Mouse (Mus musculus) adrenal gland, postnatal 10 days (tissue): ENCODE results near the gene Chst15. TPM values are rescaled to one million over a fixed set of nuclear protein-coding genes. Genes with fewer than 3 reads are reported as not detected.

ENCODE experiments used
- DNase-seq: peaks from one replicate; pipeline ENCODE4 v3.0.0; 2021; ENCODE audit warnings: mixed read lengths
- total RNA-seq, 2 experiments: library from RNA; stranded (reverse); gene quantifications; 2 replicates each; pipeline ENCODE4 v1.2.3; 2021

Gene Chst15
- total RNA-seq, 2 experiments from 2014 or later = 39.3 to 40.3 TPM

- no peak for DNase-seq
These were observed 93.4 kb downstream of the Chst15 start for GRCm38 (mm10) chr7:132223452-132224141.

GRCm38 (mm10) chr7:132214031-132214430 lies 103.0 kb downstream of the Chst15 start:
- DNase-seq = no peak

- DNase-seq = peak; percentile 84
These were observed 103.6 kb downstream of the Chst15 start for GRCm38 (mm10) chr7:132213460-132213859.

- DNase-seq = no peak
These were observed 104.9 kb downstream of the Chst15 start for GRCm38 (mm10) chr7:132211920-132212701.

- no peak for DNase-seq
These were observed 106.4 kb downstream of the Chst15 start for GRCm38 (mm10) chr7:132210616-132211015.

GRCm38 (mm10) chr7:132208946-132209651 lies 107.9 kb downstream of the Chst15 start:
- no peak for DNase-seq

GRCm38 (mm10) chr7:132204073-132204612 lies 112.9 kb downstream of the Chst15 start:
- no peak for DNase-seq

- DNase-seq = peak; percentile 9
These were observed 117.3 kb downstream of the Chst15 start for GRCm38 (mm10) chr7:132199686-132200085.

GRCm38 (mm10) chr7:132198806-132199205 lies 118.2 kb downstream of the Chst15 start:
- no peak for DNase-seq

GRCm38 (mm10) chr7:132197817-132198475 lies 119.1 kb downstream of the Chst15 start:
- DNase-seq = no peak

- DNase-seq = no peak
These were observed 120.4 kb downstream of the Chst15 start for GRCm38 (mm10) chr7:132196581-132196980.

GRCm38 (mm10) chr7:132193606-132194005 lies 123.4 kb downstream of the Chst15 start:
- no peak for DNase-seq

- no peak for DNase-seq
These were observed 129.6 kb downstream of the Chst15 start for GRCm38 (mm10) chr7:132187456-132187855.

Other genes with a start within 250 kb of the Chst15 start
- gene Cpxm2, start 162.5 kb downstream of the Chst15 start, total RNA-seq = 1 to 10 TPM; 2.8 to 3.2 TPM